Mouse (Mus musculus): ENCODE results near the gene S100a8. TPM values are rescaled to one million over a fixed set of nuclear protein-coding genes. Genes with fewer than 3 reads are reported as not detected.

The S100a8 gene
- 46.0 and 58.1 TPM in 2 replicates for polyA plus RNA-seq (2014; fragmentation: Nextera tagmentation; extraction: Ambion mirVana)

DNA sequence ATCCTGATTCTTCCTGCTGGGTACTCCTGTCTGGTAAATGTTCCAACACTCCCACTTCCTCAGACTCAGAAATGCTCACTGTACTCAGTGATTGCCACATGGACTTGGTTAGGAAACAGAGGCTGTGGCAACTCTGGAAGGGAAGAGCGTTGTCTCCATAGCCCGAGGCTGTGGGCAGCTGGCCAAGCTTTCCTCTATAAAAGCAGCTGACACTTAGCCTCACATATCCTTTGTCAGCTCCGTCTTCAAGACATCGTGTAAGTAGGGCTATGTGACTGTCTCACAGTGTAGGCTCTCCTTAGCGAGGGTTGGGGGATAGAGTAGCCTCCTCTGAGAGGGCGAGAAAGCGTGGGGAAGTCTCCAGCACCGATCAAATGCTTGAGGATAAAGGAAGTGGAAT, at the start of gene S100a8:
Gene S100a8, plus strand, starts transcription at position 133 of the 400 bp plus-strand sequence.
- no peaks in the 10 kb centered on the region for H3K27me3 ChIP-seq (replicated peaks; ENCODE audit: control insufficient read depth, insufficient read depth, low read length)
- no peaks in the 10 kb centered on the region for H3K9me3 ChIP-seq (ENCODE audit: control insufficient read depth, low read length)
- H3K4me1 ChIP-seq (ENCODE audit: control insufficient read depth, insufficient read depth, low read length): no peaks in the 10 kb centered on the region
- DNase-seq (ENCODE audit: low spot score): peak; percentile 40
- H3K4me3 ChIP-seq (ENCODE audit: low read depth, low read length): no peak within 1 kb of the TSS
- WGBS: 45% methylated on average over 8 of the region's 8 CpGs
- ATAC-seq (ENCODE audit: low read depth): no peak
- H3K9ac ChIP-seq (ENCODE audit: low read depth, low read length): no peak within 1 kb of the TSS
- no peak within 1 kb of the TSS for H3K4me2 ChIP-seq (ENCODE audit: low read depth, low read length)
- H3K36me3 ChIP-seq (ENCODE audit: control insufficient read depth, insufficient read depth, low read length): no peaks in the 10 kb centered on the region
- H3K27ac ChIP-seq (replicated peaks; ENCODE audit: low read depth, low read length): no peak within 1 kb of the TSS

DNA sequence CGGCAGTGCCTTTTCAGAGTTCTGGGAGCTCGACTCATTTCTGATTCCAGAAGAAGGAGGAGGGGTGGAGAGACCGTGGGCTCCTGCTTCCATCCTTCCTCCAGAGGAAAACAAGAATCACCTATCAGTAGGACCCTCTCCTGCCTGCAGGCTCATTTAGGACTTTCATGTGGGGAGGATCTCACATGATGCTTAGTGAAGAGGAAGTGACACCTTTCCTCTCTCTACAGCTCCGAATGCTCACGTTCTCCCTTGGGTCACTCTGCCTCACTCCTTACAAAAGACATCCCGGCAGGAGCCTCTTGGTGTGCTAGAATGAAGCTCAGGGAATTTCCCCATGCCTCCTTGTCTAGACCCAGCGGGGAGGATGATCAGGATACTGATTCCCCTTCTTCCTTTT, 47.2 kb upstream of the S100a8 start:
- H3K27me3 ChIP-seq (replicated peaks; ENCODE audit: control insufficient read depth, insufficient read depth, low read length): no peaks in the 10 kb centered on the region
- no peak overlapping the region for H3K4me3 ChIP-seq (ENCODE audit: low read depth, low read length)
- ATAC-seq (ENCODE audit: low read depth) (no peak), DNase-seq (ENCODE audit: low spot score) (no peak)
- no peak overlapping the region for H3K9ac ChIP-seq (ENCODE audit: low read depth, low read length)
- 55% methylated on average over 7 of the region's 7 CpGs for WGBS
- H3K4me2 ChIP-seq (ENCODE audit: low read depth, low read length): no peak overlapping the region
- 0 out of 2 replicates have a peak, but pooled peaks cover 3% of the 10 kb centered on the region for H3K9me3 ChIP-seq (ENCODE audit: control insufficient read depth, low read length)
- H3K4me1 ChIP-seq (ENCODE audit: control insufficient read depth, insufficient read depth, low read length): peaks cover 8% of the 10 kb centered on the region; the same call in 1 of the 2 replicates
- no peaks in the 10 kb centered on the region for H3K36me3 ChIP-seq (ENCODE audit: control insufficient read depth, insufficient read depth, low read length)
- no peak overlapping the region for H3K27ac ChIP-seq (replicated peaks; ENCODE audit: low read depth, low read length)

DNA sequence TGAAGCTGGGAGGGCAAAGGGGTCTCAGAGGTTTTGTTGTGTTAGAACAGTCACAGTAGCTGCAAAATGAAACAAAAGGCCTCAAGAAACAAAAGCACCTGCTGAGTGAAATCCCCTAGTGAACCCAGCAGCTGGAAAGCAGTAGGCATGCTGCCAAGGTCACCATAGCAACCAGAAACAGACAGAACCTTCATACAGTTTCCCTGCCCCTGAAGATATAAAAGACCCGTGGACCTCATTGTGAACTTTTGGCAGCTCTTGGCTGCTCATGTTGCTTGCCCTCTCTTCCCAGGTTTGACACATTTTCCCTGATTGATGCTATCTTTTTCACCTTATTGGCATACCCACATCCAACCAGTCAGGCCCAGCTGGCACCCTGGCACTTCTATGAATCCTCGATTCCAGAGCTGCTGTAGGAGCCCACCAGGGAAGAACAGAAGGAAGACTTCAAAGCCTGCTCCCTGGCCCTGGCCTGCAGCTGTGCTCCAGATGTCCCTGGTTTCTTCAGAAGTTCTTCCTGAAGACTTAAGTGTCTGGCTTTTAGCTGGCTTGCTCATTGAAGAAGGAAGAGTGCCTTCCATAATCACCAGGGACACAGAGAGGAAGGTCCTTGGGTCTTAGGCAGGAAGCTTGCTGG, 45.2 kb upstream of the S100a8 start:
- Histone ChIP-seq H3K9ac (ENCODE audit: low read depth, low read length) (no peak overlapping the region), H3K4me1 (ENCODE audit: control insufficient read depth, insufficient read depth, low read length) (peaks cover 8% of the 10 kb centered on the region; the same call in 1 of the 2 replicates), H3K4me2 (ENCODE audit: low read depth, low read length) (no peak overlapping the region), H3K27ac (replicated peaks; ENCODE audit: low read depth, low read length) (no peak overlapping the region), H3K9me3 (ENCODE audit: control insufficient read depth, low read length) (no peaks in the 10 kb centered on the region), H3K4me3 (ENCODE audit: low read depth, low read length) (no peak overlapping the region), H3K27me3 (replicated peaks; ENCODE audit: control insufficient read depth, insufficient read depth, low read length) (no peaks in the 10 kb centered on the region), H3K36me3 (ENCODE audit: control insufficient read depth, insufficient read depth, low read length) (no peaks in the 10 kb centered on the region)
- peak; percentile 91 for DNase-seq (ENCODE audit: low spot score)
- peak; percentile 87 for ATAC-seq (ENCODE audit: low read depth)
- 9% methylated on average over 2 of the region's 2 CpGs for WGBS

- DNase-seq (ENCODE audit: low spot score) (no peak), ATAC-seq (ENCODE audit: low read depth) (no peak)
- no peaks in the 10 kb centered on the region for H3K9me3 ChIP-seq (ENCODE audit: control insufficient read depth, low read length)
- H3K9ac ChIP-seq (ENCODE audit: low read depth, low read length): no peak overlapping the region
- no peaks in the 10 kb centered on the region for H3K36me3 ChIP-seq (ENCODE audit: control insufficient read depth, insufficient read depth, low read length)
- no peak overlapping the region for H3K27ac ChIP-seq (replicated peaks; ENCODE audit: low read depth, low read length)
- H3K4me1 ChIP-seq (ENCODE audit: control insufficient read depth, insufficient read depth, low read length): peaks cover 8% of the 10 kb centered on the region; the same call in 1 of the 2 replicates
- H3K4me3 ChIP-seq (ENCODE audit: low read depth, low read length): no peak overlapping the region
- H3K4me2 ChIP-seq (ENCODE audit: low read depth, low read length): no peak overlapping the region
- WGBS: 73% methylated on average over 5 of the region's 5 CpGs
- no peaks in the 10 kb centered on the region for H3K27me3 ChIP-seq (replicated peaks; ENCODE audit: control insufficient read depth, insufficient read depth, low read length)
Measured at GRCm38 (mm10) chr3:90625496-90625895, 43.3 kb upstream of the S100a8 start.

DNA sequence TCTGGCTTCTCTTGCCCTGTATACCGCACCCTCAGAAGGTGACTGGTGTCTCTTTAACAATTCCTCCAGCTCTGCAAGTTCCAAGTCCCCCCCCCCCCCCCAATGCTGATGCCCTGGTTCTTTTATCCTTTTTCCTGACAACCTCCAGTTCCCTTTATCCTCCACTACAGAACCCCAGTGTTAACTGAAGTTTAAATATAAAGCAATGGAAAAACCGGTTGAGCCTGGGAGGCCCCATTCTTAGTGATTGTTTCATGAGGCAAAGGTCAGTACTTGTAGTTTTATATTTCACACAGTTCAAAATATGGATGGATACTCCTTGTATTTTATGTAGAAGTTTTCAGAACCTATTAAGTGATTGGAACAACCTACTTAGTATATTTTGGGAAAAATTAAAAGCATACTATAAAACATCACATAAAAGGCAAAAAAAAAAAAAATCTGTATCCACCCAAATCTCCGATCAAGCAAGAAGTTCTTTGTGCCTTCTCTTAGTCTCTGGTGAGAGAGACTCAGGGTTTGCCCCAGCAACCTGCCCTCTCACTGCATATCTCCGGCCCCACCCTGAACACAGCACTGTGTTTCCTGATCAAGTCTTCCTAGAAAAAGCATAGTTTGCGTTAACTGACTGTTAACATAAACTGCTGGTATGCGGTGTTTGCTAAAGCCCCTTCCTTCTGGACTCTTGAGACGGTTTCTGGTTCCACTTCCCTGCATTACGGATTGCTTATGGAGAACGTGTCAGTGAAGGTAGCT, 42.3 kb upstream of the S100a8 start:
- ATAC-seq (ENCODE audit: low read depth) (no peak), DNase-seq (ENCODE audit: low spot score) (no peak)
- Histone ChIP-seq H3K4me3 (ENCODE audit: low read depth, low read length) (no peak overlapping the region), H3K4me2 (ENCODE audit: low read depth, low read length) (no peak overlapping the region), H3K36me3 (ENCODE audit: control insufficient read depth, insufficient read depth, low read length) (no peaks in the 10 kb centered on the region), H3K9me3 (ENCODE audit: control insufficient read depth, low read length) (no peaks in the 10 kb centered on the region), H3K4me1 (ENCODE audit: control insufficient read depth, insufficient read depth, low read length) (peaks cover 8% of the 10 kb centered on the region; the same call in 1 of the 2 replicates), H3K27me3 (replicated peaks; ENCODE audit: control insufficient read depth, insufficient read depth, low read length) (no peaks in the 10 kb centered on the region), H3K9ac (ENCODE audit: low read depth, low read length) (no peak overlapping the region), H3K27ac (replicated peaks; ENCODE audit: low read depth, low read length) (no peak overlapping the region)
- WGBS: 66% methylated on average over 9 of the region's 9 CpGs

- DNase-seq (ENCODE audit: low spot score) (no peak), ATAC-seq (ENCODE audit: low read depth) (no peak)
- Histone ChIP-seq H3K27me3 (replicated peaks; ENCODE audit: control insufficient read depth, insufficient read depth, low read length) (no peaks in the 10 kb centered on the region), H3K36me3 (ENCODE audit: control insufficient read depth, insufficient read depth, low read length) (no peaks in the 10 kb centered on the region), H3K4me1 (ENCODE audit: control insufficient read depth, insufficient read depth, low read length) (peaks cover 8% of the 10 kb centered on the region; the same call in 1 of the 2 replicates), H3K9ac (ENCODE audit: low read depth, low read length) (no peak overlapping the region), H3K4me2 (ENCODE audit: low read depth, low read length) (no peak overlapping the region), H3K9me3 (ENCODE audit: control insufficient read depth, low read length) (no peaks in the 10 kb centered on the region), H3K4me3 (ENCODE audit: low read depth, low read length) (no peak overlapping the region), H3K27ac (replicated peaks; ENCODE audit: low read depth, low read length) (no peak overlapping the region)
- WGBS: 90% methylated on average over 5 of the region's 5 CpGs
Measured at GRCm38 (mm10) chr3:90627366-90627765, 41.4 kb upstream of the S100a8 start.

- no peak overlapping the region for H3K4me2 ChIP-seq (ENCODE audit: low read depth, low read length)
- H3K9me3 ChIP-seq (ENCODE audit: control insufficient read depth, low read length): no peaks in the 10 kb centered on the region
- H3K36me3 ChIP-seq (ENCODE audit: control insufficient read depth, insufficient read depth, low read length): no peaks in the 10 kb centered on the region
- H3K4me3 ChIP-seq (ENCODE audit: low read depth, low read length): no peak overlapping the region
- DNase-seq (ENCODE audit: low spot score): peak; percentile 63
- 62% methylated on average over 4 of the region's 4 CpGs for WGBS
- peaks cover 8% of the 10 kb centered on the region; the same call in 1 of the 2 replicates for H3K4me1 ChIP-seq (ENCODE audit: control insufficient read depth, insufficient read depth, low read length)
- ATAC-seq (ENCODE audit: low read depth): no peak
- H3K9ac ChIP-seq (ENCODE audit: low read depth, low read length): no peak overlapping the region
- no peak overlapping the region for H3K27ac ChIP-seq (replicated peaks; ENCODE audit: low read depth, low read length)
- no peaks in the 10 kb centered on the region for H3K27me3 ChIP-seq (replicated peaks; ENCODE audit: control insufficient read depth, insufficient read depth, low read length)
Measured at GRCm38 (mm10) chr3:90627807-90628206, 41.0 kb upstream of the S100a8 start.

DNA sequence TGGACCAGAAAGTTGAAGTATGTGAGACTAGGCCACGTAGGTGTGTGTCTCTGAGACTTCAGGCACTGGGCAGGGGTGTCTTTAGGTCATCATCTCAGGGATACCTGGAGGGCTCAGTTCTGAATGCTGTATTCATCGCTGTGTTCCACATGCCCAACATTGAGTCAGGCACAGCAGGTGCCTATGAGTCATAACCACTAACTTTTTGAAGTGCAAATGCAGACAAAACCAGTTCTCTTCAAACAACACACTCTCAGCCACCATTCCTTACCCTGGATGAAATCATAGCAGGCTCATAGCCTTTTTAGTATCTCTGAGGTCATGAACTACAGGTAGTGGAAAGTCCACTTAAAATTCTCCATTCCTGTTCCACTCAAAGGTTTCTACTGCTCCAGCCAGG, 39.5 kb upstream of the S100a8 start:
- Histone ChIP-seq H3K9me3 (ENCODE audit: control insufficient read depth, low read length) (no peaks in the 10 kb centered on the region), H3K4me3 (ENCODE audit: low read depth, low read length) (no peak overlapping the region), H3K27ac (replicated peaks; ENCODE audit: low read depth, low read length) (no peak overlapping the region), H3K36me3 (ENCODE audit: control insufficient read depth, insufficient read depth, low read length) (no peaks in the 10 kb centered on the region), H3K4me1 (ENCODE audit: control insufficient read depth, insufficient read depth, low read length) (no peaks in the 10 kb centered on the region), H3K4me2 (ENCODE audit: low read depth, low read length) (no peak overlapping the region), H3K9ac (ENCODE audit: low read depth, low read length) (no peak overlapping the region), H3K27me3 (replicated peaks; ENCODE audit: control insufficient read depth, insufficient read depth, low read length) (no peaks in the 10 kb centered on the region)
- WGBS: 85% methylated on average over 2 of the region's 2 CpGs
- DNase-seq (ENCODE audit: low spot score): no peak
- no peak for ATAC-seq (ENCODE audit: low read depth)

Measured in embryonic facial prominence, embryonic 14.5 days (tissue).